Mouse (Mus musculus) gastrocnemius, adult 8-10 months (tissue): ENCODE measurements at regions not wholly inside any gene's neighbourhood (a gene's known extent, or its start where the extent isn't known, plus 50 kb on each side); places are given as distances from the start of the nearest gene placed in this dataset.
"Not testable (repeated sequence)": the region's sequence is repeated elsewhere in the genome, so short reads cannot be mapped to it uniquely, and the experiment has no call there.

Experiments used
- DNase-seq, 2 experiments: peaks; one replicate each; pipeline ENCODE4 v3.0.0; 2022; ENCODE audit warnings: low spot score in 2 of 2

DNA sequence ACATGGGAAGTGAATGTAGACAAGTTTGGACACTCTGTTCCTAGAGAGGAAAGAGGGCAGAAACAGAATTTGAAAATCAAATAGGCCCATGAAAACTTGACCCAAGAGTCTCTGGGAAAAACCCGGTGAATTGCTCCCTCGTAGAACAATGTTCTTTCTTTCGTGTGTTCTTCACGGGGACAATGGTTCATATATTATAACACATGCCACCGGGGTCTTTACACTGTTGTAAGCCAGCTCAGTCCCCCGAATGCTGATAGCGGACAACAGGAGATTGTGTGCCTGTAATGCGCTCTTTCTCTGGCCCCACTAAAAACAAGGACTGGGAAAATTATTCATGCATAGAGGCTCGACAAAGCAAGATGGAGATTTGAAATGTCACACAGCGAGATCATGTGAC lies 225.4 kb upstream of the Irx4 start:
- no peak for DNase-seq

DNA sequence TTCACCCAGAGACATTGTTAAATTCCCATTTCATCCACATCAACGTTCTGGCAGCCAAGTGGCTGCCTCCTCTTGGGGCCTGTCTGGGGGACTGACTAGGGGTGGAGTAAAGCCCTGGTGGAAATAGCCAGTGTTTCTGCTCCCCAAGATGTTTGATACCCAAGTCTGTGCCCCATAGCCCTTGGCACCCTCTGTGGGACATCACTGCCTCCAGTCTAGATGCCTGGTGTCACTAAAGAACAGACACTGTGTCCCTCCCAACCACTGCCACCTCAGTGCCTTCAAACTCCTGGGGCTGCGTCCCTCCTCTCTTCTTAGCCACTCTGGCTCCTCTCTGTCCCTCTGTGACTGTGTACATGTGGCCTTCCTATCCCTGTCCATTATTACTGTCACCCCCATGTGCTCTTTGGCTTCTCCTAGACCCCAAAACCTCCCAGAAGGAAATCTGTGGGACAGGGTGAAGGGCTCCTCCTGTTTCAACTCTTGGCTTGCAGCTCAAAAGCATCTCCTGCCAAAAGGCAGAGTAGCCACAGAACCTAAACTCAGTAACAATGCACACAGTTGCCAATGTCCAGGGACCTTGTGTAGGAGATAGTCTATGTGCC lies 224.8 kb upstream of the Irx4 start:
- no peak for DNase-seq

DNA sequence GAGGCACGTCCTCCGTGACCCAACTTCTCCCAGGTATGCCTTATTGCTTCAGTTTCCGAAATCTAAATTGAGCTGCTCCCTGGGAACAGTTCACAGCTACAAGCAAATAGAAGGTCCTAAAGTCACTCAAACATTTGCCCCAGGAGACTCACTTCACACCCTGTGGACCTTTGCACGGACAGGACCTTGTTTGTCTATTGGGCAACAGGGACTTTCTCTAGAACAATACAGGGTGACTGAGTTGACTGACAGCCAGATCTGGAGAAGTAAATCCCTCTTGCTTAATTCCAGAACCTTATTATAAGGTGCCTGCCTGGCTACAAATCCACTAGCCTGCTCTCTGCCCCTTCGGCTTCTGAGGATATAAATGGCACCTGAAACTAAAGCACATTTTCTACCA lies 220.5 kb upstream of the Irx4 start:
- DNase-seq, result no peak

DNA sequence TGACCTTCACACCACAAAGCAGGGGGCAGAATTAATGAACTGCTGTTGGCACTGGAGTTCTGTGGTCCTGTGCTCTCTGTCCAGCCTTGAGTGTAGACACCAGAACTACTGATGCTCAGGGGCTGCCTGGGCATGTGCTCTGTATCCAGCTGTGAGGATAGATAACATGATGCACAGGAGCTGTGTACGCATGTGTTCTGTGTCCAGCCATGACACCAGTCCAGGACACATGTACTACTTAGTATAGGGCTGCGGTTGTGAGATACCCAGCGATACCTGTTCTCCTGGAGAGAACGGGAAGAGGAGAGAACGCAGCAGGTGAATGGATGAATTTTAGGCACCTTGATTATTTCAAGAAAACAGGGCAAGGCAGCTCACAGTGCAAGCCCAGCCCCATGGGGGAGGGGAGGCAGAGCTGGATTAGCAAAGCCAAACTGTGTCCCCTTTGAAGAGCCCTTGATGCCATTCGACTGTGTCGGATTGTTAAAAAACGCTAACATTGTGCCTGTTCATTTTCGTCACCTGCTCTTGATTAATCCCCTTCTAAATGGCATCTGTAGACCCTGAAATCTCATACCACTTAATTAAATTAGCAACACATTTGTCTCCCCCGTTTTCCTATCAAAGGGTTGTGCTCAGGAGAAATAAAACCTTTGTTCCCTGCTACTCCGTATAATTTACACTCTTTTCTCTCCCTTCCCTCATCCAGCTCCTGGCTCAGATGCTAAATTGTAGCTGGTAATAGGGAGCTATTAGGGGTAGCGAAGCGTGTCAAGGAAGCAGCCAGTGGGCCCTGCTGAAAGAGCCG lies 218.8 kb upstream of the Irx4 start:
- DNase-seq, result no peak

DNA sequence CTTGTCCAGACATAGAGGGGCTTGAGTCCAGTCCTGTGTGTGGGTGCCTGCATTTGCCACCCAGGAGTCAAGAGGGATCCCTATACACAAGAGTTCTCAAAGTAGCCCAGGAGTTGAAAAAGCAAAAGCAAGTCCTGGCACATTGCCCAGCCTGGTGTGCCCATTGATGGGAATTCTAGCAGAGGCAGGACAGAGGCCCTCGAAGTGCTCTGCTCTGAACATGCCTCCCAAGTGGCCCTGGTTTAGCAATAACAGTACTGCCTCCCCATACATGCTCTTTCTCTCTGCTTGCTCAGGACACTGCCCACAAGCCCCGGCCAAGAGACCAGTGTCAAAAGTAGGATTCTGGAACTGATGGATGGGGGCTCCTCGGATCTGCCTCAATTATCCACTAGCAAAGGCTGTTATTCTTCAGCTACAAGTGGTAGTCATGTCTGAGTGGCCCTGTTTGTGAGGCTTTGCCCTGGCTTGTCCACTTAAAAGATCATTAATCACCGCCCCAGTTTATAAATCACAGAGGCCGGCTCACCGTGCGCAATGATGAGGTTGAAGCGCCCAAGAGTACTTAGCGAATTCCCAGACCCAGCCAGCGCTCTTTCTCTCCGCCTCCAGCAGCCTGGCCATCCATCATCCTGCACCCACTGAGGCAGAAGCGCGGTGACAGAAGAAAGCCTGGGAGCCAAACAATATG lies 190.3 kb upstream of the Irx4 start:
- no peak for DNase-seq

DNA sequence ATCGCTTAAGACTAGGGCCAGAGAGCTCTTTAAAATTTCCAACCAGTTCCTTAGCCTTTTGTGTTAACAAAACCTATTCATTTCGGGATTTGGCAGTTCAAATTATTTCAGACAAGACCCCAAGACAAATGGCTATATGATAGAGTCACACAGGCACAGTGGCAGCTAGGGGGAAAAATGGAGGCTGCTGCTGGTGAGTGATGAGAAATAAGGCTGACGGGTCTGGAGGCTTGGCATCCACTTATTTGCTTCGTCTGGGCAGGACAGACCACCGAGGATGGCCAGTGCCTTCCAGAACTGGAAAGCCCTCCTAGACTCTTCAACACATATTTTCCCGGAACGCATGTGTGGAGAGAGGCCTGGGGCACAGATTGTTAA lies 189.8 kb upstream of the Irx4 start:
- DNase-seq, result no peak

DNA sequence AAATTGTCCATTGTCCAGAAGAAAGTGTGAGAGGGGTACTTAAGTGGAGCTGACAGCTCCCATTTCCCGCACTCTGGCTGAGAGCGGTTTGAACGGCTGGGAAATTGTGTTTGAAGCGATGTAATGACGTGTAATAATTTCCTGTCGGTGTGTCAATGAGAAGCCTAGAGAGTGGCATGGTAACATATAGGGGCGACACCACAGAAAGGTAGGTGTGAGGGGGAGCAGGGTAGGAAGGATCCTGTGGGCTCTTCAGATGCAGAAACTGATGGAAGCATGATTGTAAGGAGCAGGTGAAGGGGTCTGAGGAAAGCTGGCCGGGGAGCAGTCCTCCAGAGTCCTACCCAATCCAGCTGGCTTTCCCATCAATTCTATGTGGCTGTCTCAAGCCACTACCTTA lies 189.2 kb upstream of the Irx4 start:
- no peak for DNase-seq

DNA sequence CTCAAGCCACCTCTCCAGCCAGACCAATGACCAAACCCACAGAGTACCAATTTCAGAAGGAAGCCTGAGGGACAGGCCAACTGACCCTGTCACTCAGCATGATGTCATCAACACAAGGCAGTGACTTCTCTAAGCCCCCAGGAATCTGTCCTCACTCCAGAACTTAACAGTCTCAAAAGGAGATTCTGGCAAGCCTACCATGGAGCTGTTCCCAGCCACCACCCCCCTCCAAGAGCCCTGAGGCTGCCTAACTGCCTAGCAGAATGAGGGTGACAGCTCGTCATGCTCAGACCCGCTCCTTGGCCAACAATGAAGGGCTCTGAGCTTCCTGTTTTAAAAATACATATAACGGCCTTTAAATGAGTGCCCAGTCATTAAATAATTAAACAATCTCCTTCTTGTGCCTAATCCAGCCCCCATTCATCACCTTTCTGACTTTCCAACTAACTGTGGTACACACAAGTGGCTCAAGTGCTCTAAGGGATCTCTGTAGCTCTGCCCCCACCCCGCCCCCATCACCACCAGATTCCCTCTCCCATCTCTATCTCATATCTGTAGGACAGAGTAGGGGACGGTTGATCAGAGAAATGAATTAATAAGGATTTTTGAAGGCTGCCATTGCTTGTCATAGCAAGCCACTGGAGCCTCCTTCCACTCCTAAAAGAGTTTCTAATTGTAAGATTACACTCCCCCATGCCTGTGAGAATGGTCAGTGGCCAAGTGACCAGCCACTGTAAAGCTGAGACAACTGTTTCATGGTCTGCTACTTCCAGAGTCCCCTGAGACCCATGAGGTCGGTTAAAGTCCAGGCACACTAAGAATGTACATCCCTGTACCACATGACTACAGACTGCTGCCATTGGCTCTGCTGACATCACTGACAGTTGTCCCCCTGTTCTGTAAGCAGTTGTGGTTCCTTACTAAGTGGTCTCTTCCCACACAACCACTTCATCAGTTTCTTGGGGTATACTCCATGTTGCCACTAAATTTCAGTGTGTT lies 188.1 kb upstream of the Irx4 start:
- DNase-seq, result no peak

DNA sequence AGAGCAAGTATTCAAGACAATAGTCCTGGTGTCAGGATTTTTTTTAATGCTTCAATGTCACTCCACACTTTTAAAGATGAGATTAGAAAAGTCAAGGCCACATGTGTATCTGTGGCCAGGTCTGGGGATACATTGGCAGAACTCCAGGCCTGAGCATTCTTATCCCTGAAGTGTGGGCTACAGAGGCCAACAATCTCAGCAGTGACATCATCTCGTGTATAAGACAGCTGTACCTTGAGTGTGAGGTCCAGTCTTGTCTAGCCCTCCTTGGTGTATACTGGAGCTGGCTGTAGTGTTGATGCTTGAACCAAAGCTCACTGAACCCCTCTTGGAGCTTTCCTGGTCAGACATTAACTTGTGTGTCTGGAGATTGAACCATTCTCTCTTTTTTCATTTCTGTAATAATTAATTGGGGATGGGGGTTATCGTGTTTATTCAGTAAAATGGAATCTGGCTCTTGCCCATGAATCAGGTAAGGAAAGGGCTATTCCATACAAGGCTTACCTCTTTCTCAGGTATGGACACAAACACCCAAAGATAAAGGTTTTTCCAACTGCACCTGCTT lies 182.3 kb upstream of the Irx4 start:
- no peak for DNase-seq

DNA sequence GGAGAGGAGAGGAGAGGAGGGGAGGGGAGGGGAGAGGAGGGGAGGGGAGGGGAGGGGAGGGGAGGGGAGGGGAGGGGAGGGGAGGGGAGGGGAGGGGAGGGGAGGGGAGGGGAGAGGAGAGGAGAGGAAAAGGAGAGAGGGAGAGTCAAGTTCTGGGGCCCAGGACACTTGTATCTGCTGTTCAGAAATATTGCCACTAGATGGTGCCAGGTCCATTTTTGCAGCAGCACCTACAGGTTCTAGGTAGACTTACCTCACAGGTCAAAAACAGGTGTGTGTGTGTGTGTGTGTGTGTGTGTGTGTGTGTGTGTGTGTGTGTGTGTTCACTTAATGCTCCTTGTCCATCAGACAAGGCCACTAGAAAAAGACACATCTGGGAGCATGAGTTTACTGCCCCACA lies 172.5 kb upstream of the Irx4 start:
- not testable (repeated sequence) for DNase-seq

DNA sequence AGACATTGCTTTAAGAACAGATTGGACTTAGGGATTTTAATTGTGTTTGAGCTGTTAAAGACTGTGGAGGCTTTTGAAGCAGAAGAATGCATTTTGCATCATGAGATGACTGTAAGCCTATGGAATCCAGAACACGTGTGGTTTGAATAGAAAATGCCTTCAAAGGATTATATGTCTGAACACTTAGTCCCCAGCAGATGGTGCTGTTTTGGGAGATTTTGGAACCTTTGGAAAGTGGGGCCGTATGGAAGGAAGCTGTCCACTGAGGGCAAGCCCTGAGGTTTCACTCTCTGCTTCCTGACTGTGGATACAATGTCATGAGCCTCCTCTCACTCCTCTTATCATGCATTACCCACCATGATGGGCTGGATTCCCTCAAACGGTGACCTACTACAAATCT lies 168.4 kb upstream of the Irx4 start:
- DNase-seq, result no peak

DNA sequence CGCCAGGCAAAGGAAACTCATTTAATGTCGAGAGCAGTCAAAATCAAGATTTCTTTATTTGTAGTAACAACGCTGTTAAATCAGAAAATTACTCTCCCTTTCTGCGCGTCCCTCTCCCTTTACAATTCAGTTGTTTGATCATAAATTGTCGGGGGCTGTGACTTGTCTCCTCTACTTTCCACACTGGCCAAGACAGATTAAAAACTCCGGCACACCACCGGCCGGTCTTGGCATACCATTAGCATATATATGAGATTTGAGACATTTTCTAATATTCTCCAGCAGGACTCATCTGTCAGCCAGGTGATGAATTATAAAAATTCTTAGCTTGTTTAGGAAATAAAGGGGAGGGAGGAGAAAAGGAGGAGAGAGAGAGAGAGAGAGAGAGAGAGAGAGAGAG lies 162.8 kb upstream of the Irx4 start:
- no peak for DNase-seq

DNA sequence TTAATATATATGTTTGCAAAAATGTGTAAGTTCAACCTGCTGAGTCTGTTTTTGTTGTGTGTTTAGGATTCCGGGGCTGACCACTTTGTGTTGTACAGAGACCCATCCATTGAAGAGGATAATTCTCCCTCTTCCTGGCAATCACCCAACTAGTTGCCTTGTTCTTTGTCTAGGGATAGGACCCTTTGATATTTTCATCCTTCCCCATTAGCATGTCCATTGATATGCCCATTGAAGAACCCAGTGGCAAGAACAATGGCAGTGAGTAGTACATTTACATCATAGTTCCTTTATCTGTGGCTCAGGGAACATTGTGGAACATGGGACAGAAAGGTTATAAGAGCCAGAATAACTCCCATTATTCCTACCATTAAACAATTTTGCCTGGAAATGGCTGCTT lies 160.9 kb upstream of the Irx4 start:
- DNase-seq, result no peak

DNA sequence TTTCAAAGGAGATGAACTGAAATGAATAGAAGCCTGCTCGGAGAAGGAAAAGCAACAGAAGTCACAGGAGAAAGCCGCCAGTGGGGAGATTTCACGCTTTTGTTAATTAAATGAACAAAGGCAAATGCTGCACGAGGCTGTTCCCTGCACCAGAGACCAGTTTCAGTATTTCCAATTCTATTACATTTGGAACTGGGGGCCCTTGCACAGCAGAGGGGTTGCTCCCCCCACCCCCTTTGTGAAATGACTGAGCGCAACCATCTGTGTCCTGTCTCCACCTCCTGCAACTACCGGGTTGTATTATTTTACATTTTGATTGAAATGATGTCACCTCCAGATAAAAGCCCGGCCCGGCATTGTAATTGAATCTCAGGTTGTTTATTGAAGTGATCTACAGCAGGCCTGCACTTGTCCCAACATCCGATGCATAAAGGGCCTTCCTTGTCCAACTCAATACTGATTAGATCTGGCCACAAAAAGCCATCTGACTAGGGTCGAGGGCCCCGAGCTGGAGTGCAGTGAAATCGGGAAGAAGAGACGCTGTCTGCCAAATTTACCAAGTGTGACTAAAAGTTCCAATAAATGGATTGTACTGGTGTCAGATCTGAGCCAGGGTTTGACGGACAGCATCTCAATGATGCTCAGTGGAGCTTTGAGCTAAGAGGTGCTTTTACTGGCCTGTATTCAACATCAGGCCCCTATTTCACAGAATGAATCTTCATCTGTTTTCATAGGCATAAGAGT lies 152.9 kb upstream of the Irx4 start:
- DNase-seq, result no peak

DNA sequence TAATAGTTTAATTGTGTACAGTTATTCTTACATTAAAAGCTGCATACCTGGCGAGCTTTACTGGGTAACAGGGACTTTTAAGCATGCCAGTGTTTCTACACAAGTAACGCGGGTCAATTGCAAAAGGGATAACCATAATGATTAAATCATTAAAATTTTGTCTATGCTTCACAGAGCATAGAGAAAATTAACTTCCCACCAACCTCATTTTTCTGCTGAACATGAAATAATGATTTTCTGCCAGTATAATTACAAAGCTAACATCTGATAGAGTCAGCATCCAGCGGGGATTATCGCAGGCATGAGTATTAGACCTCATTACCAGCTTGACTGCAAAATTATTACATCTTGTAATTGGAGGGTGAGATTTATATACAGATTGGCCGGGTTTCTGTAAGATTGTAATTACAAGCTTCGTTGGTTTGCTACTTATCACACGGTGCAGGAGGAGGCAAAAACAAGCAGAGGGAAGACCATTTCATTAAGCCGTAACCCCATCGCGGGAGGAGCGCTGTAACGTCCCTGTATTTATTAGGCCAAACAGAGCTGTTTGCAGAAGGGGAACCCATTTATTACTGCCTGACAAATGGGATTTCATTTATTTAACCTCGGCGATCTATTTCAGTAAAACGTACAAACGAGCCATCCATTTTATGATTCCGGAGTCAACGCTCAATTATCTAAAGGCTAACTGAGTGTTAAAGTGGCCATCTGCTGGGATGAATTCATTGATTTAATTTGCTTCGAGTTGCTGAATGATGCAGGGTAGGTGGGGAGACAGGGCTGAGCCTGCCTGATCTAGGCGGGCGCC lies 143.3 kb upstream of the Irx4 start:
- DNase-seq, result no peak

DNA sequence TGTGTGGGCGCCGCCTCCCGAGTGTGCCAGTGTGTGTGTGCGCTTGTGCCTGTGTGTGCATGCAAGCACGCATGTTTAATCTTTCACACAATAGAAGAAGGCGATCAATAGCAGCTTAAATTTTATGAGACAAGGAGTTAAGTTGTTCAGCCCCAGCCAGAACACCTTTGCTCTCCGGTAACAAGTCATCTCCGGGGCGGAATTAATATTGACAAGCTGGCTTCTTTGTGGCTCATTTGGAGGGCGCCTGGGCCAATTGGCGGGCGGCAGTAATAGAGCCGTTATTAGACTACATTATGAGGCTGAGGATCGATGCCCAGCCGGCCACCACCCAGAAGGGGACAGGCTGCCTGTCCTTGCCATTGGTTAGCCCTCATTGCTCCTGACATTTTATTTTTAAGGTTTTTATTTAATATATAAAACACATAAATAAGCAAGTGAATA lies 142.6 kb upstream of the Irx4 start:
- no peak for DNase-seq

DNA sequence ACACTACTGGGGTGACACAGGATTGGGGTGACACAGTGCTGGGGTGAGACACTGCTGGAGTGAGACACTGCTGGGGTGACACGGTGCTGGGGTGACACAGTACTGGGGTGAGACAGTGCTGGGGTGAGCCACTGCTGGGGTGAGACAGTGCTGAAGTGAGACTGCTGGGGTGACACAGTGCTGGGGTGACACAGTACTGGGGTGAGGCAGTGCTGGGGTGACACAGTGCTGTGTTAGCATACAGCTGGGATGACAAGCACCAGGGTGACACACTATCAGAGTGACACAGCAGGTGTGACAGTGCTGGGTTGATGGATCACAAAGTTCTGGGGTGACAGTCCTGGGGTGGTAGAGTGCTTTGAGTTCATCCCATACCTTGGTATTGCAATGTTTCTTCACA lies 137.3 kb upstream of the Irx4 start:
- no peak for DNase-seq

DNA sequence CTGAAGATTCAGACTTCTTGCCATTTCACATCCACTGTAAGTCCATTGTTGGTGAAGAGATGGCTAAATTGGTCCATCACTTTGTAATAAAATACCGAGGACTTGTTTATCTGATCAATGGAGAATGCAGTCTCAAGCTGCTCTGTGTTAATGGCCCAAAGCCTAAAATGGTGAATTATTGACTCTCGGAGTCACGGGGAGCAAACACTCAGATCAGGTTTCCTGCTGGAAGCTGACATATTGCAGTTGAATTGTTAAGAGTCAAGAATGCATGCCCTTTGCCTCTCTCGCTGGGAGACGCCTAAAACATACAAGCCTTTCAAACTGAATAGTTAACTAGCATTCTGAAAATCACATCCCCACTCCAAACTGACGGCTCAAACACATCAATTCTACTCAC lies 129.0 kb upstream of the Irx4 start:
- no peak for DNase-seq

DNA sequence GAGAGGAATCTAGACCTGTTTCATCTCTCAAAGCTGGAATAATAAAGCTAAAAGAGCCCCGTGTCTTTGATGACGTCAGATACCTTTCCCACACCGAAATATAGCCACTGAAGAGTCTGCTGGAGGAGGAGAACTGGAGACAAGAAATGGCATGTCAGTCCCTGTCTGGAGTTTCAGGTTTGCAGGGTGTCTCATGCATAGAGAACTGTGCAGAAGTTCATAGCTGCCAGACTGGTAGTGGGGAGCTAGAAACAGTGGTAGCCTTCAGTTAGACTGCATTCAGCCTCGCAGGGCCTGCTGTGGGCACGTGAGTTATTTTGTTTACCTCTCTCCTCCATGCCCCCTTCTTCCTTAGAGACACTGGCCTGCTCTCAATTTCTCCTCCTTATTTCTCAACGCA lies 127.5 kb upstream of the Irx4 start:
- no peak for DNase-seq

DNA sequence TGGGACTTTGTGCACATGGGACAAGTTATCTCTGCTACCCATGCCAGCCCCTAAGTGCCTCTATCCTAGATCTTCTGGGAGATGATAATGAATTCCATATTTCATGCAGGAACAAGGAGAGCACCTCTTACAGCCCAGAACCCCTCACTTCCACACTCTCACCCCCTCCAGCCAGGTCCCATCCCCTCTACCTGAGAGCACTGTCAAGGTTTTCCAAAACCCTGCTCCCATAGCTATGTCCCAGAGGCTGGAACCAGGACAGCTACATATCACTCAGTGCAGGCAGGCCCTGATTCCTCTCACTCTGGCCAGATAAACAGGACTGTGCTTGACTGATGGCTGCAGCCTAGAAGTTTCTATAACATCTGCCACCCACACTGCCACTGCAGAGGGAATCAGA lies 125.3 kb upstream of the Irx4 start:
- DNase-seq, result no peak
